9 mouse cellular contexts compared by ENCODE assay signal in genomic region chr11:109302338-109302737, GRCm38 (mm10). TPM values are rescaled to one million over a fixed set of nuclear protein-coding genes. Genes with fewer than 3 reads are reported as not detected.
DNase-seq lines count a peak whose midpoint lies in the region; ATAC-seq and TF ChIP-seq lines count a peak whose summit lies in the region.
"Had no signal": no experiment of that assay in that cellular context is flagged by ENCODE, and none has a peak within 500 bp of the region (broad histone marks: within the 10 kb centered on the region; RNA-seq: fewer than 3 reads in every experiment).

No protein-coding gene starts in this region.

- H3K9me3 ChIP-seq in lung, postnatal 0 days (ENCODE audit: low read length), result no peaks in the 10 kb centered on the region

- 27% methylated on average over 4 of the region's 4 CpGs for whole genome bisulfite sequencing in lung, postnatal 0 days

- no peak for TF ChIP-seq EP300 in lung, postnatal 0 days (IDR thresholded peaks at IDR 0.05)

- no peak overlapping the region for H3K9ac ChIP-seq in lung, postnatal 0 days (replicated peaks; ENCODE audit: low read depth)

- peak; percentile 28 for ATAC-seq in granulocyte monocyte progenitor cell, adult 5-6 weeks (replicated peaks; ENCODE audit: poor library complexity, severe bottlenecking)
- no peak for ATAC-seq in lung, postnatal 0 days
- ATAC-seq in megakaryocyte-erythroid progenitor cell, adult 5-6 weeks (replicated peaks; ENCODE audit: low FRiP score, low TSS enrichment, poor library complexity, severe bottlenecking), result no peak
- no peak for ATAC-seq in inflammation-experienced regulatory T-cells, adult 6 months

- no peak overlapping the region for H3K27ac ChIP-seq in lung, postnatal 0 days (ENCODE audit: low read length)

- H3K4me2 ChIP-seq in lung, postnatal 0 days (replicated peaks; ENCODE audit: low read depth, low read length), result no peak overlapping the region

- no peaks in the 10 kb centered on the region for H3K36me3 ChIP-seq in lung, postnatal 0 days (ENCODE audit: insufficient read depth, low read length)

- H3K4me1 ChIP-seq in lung, postnatal 0 days (ENCODE audit: insufficient read depth, low read depth, low read length), result no peaks in the 10 kb centered on the region

- peak; percentile 8 for DNase-seq in layer of hippocampus, adult 9-11 months
- DNase-seq in layer of hippocampus, adult 11-12 months (ENCODE audit: low spot score), result no peak
- peak; percentile 54 for DNase-seq in adrenal gland, postnatal 10 days
- peak; percentile 56 for DNase-seq in lung, postnatal 0 days (ENCODE audit: low spot score)
- DNase-seq in layer of hippocampus, adult 18-20 months (ENCODE audit: low spot score in 2 of 2), result no peak
- DNase-seq: cerebellum, adult 18-20 months had no signal

- H3K4me3 ChIP-seq in lung, postnatal 0 days (ENCODE audit: low read depth, low read length), result no peak overlapping the region

- no peak for TF ChIP-seq CTCF in lung, postnatal 0 days (IDR thresholded peaks at IDR 0.05)

- no peaks in the 10 kb centered on the region for H3K27me3 ChIP-seq in lung, postnatal 0 days (replicated peaks; ENCODE audit: insufficient read depth, low read length)

RNA-seq across cellular contexts. Expression of gene Rgs9, which starts 4.4 kb away (rescaled TPM):
- 1 to 10 TPM; 5.3 to 7.8 TPM for total RNA-seq in adrenal gland, postnatal 10 days (2021)
- not detected in 2 replicates for total RNA-seq in granulocyte monocyte progenitor cell, adult 5-6 weeks (2014; fragmentation: Nextera tagmentation)
- not detected in 2 replicates for total RNA-seq in granulocyte monocyte progenitor cell, adult 5-6 weeks (2017)
- 3.0 TPM in 2 replicates for polyA plus RNA-seq in lung, postnatal 0 days (2015; fragmentation: Nextera tagmentation; extraction: Ambion mirVana)
- total RNA-seq in megakaryocyte-erythroid progenitor cell, adult 5-6 weeks (2014; fragmentation: Nextera tagmentation), result 0.24 TPM in 1 of 2 replicates, not detected in the other
- not detected in 2 replicates for total RNA-seq in megakaryocyte-erythroid progenitor cell, adult 5-6 weeks (2017)
- 10 to 100 TPM; 12.3 to 14.1 TPM for total RNA-seq in layer of hippocampus, adult 18-20 months (2021)
- 1 to 10 TPM; 4.2 to 6.6 (median 4.9) TPM for polyA plus RNA-seq in inflammation-experienced regulatory T-cells, adult 6 months (2017; shearing (Covaris generic))

Comparison
In these comparisons a context has a peak if more than half of its experiments do, and no peak if none do; other contexts are left out.
1. DNase-seq: peak in layer of hippocampus, adult 9-11 months (single experiment), adrenal gland, postnatal 10 days (single experiment) and lung, postnatal 0 days (single experiment); none in layer of hippocampus, adult 11-12 months (single experiment) and layer of hippocampus, adult 18-20 months (0 of 2).
2. RNA of gene Rgs9, which starts 4.4 kb away (total RNA-seq): 12.3 to 14.1 TPM in layer of hippocampus, adult 18-20 months and 5.3 to 7.8 TPM in adrenal gland, postnatal 10 days; 0.24 TPM in megakaryocyte-erythroid progenitor cell, adult 5-6 weeks and not detected in granulocyte monocyte progenitor cell, adult 5-6 weeks; every median in the first group is over 4 times any median in the second.